Mouse (Mus musculus) layer of hippocampus, postnatal 10 days (tissue): ENCODE measurements around the gene Scgb1b20. TPM values are rescaled to one million over a fixed set of nuclear protein-coding genes. Genes with fewer than 3 reads are reported as not detected.
"Not testable (repeated sequence)": the region's sequence is repeated elsewhere in the genome, so short reads cannot be mapped to it uniquely, and the experiment has no call there.

Experiments used
- DNase-seq, 2 experiments: peaks; one replicate each; pipeline ENCODE4 v3.0.0; 2021; ENCODE audit warnings: low spot score in 2 of 2
- long read RNA-seq: library from polyadenylated mRNA; stranded (forward); transcript quantifications from one replicate; pipeline ENCODE4 v2.0.0, GENCODE M21; 2023
- total RNA-seq, 2 experiments: library from RNA; stranded (reverse); gene quantifications; 2 replicates each; pipeline ENCODE4 v1.2.3; 2021

The Scgb1b20 gene
- total RNA-seq, result not detected
- long read RNA-seq, result 0 reads

GRCm38 (mm10) chr7:33372934-33373333 lies at the start of gene Scgb1b20:
TSS of gene Scgb1b20 (plus strand) at chr7:33373234.
- not testable (repeated sequence) for DNase-seq

GRCm38 (mm10) chr7:33366222-33366621 lies 6.8 kb upstream of the Scgb1b20 start, which contains the start of gene Scgb2b20:
TSS of gene Scgb2b20 (minus strand) at chr7:33366322.
- DNase-seq, result not testable (repeated sequence)

- DNase-seq, result not testable (repeated sequence)
These were observed 26.7 kb downstream of the Scgb1b20 start for GRCm38 (mm10) chr7:33399749-33400148.

GRCm38 (mm10) chr7:33401650-33402049 lies 28.6 kb downstream of the Scgb1b20 start:
- no peak for DNase-seq

- not testable (repeated sequence) for DNase-seq
These were observed 36.6 kb downstream of the Scgb1b20 start for GRCm38 (mm10) chr7:33409681-33410080.

Other genes with a start within 250 kb of the Scgb1b20 start
- gene Scgb2b18, start 199.4 kb upstream of the Scgb1b20 start, total RNA-seq, result not detected
- not detected for gene Scgb1b18, start 187.7 kb upstream of the Scgb1b20 start, total RNA-seq
- gene Scgb2b19, start 92.9 kb upstream of the Scgb1b20 start, total RNA-seq, result not detected
- not detected for gene Scgb1b19, start 85.9 kb upstream of the Scgb1b20 start, total RNA-seq
- gene Scgb2b20, start 6.9 kb upstream of the Scgb1b20 start, total RNA-seq, result not detected
- gene Scgb2b21, start 147.2 kb downstream of the Scgb1b20 start, total RNA-seq, result not detected